Mouse (Mus musculus) midbrain, postnatal 0 days (tissue): ENCODE measurements around the gene Olfr906. TPM values are rescaled to one million over a fixed set of nuclear protein-coding genes. Genes with fewer than 3 reads are reported as not detected.

ENCODE experiments used
- ATAC-seq: fragments of 200-750 bp; cut with Nextera tagmentation; 2 replicates; pipeline ENCODE4 v1.8.0; 2017; ENCODE audit warnings: moderate number of reproducible peaks, mild to moderate bottlenecking, moderate TSS enrichment, moderate library complexity; ENCODE audit not compliant: low FRiP score
- DNase-seq: peaks from one replicate; pipeline ENCODE4 v3.0.0-alpha.2; 2015; ENCODE audit warnings: low spot score
- H3K27ac ChIP-seq: fragments of 300-500 bp; sonication (generic); 2 replicates; pipeline ENCODE4 v1.5.1; 2014; ENCODE audit warnings: low read depth, mild to moderate bottlenecking, low read length, mixed read lengths
- H3K27me3 ChIP-seq: fragments of 300-500 bp; sonication (generic); 2 replicates; pipeline ENCODE4 v1.6.1; 2014; ENCODE audit warnings: low read length, control low read depth, mixed read lengths; ENCODE audit not compliant: insufficient read depth
- H3K36me3 ChIP-seq: fragments of 300-500 bp; sonication (generic); 2 replicates; pipeline ENCODE4 v1.6.1; 2014; ENCODE audit warnings: low read length, control low read depth, mixed read lengths; ENCODE audit not compliant: insufficient read depth
- H3K4me1 ChIP-seq: fragments of 300-500 bp; sonication (generic); 2 replicates; pipeline ENCODE4 v1.6.1; 2014; ENCODE audit warnings: mild to moderate bottlenecking, control low read depth, antibody characterized with exemption, low read length, mixed read lengths; ENCODE audit not compliant: insufficient read depth
- H3K4me2 ChIP-seq: fragments of 300-500 bp; sonication (generic); 2 replicates; pipeline ENCODE4 v1.6.1; 2014; ENCODE audit warnings: low read depth, mild to moderate bottlenecking, low read length, mixed read lengths; ENCODE audit not compliant: poor library complexity, severe bottlenecking
- H3K4me3 ChIP-seq: fragments of 300-500 bp; sonication (generic); 2 replicates; pipeline ENCODE4 v1.5.1; 2014; ENCODE audit warnings: low read depth, mild to moderate bottlenecking, low read length, moderate library complexity
- H3K9ac ChIP-seq: fragments of 300-500 bp; sonication (generic); replicated peaks from 2 replicates; pipeline ENCODE4 v1.6.1; 2014; ENCODE audit warnings: mild to moderate bottlenecking, low read length, moderate library complexity, mixed read lengths; ENCODE audit not compliant: poor library complexity, severe bottlenecking
- H3K9me3 ChIP-seq: fragments of 300-500 bp; sonication (generic); 2 replicates; pipeline ENCODE4 v1.6.1; 2016; ENCODE audit warnings: low read length, control low read depth
- CTCF ChIP-seq: IDR thresholded peaks from 2 replicates; pipeline ENCODE4 v1.5.1; 2016; ENCODE audit warnings: antibody characterized with exemption, mild to moderate bottlenecking
- WGBS: fragments of 180-500 bp; shearing (Covaris S2); extraction: QIAGEN DNeasy Blood & Tissue Kit; methylation state at CpG from one replicate; pipeline ENCODE4 v1.1.7; 2014; 5-methylcytosine and 5-hydroxymethylcytosine counted together
- polyA plus RNA-seq: library from polyadenylated mRNA; unstranded; fragments of >200 nt; fragmentation: Nextera tagmentation; extraction: Ambion mirVana; gene quantifications from 2 replicates; pipeline ENCODE4 v1.2.1, GENCODE M21; 2015
- total RNA-seq: library from RNA; depleted of rRNA; stranded (reverse); fragments of >200 nt; gene quantifications from 2 replicates; pipeline ENCODE4 v1.2.3, GENCODE M21; 2014; rRNA removed

The Olfr906 gene
- total and polyA plus RNA-seq, 2 experiments from 2014 or later: not detected

DNA sequence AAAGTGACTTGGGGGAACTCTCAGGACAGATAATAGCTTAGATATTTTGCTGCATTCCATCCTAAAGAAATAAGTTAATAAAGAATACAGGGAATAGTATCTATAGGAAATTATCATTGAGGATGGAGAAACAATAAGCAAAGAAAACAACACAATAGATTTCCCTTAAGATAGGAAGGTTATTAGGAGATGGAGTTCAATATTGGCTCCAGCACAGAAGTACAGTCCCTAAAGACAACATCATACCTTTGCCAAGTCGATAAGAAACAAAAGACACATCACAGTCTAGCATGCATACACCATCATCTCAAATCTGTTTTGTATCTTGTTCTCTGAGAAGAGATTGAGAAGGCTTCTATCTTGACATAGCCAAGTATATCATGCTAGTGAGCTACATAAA is 34.4 kb downstream of the Olfr906 start, which contains the start of gene Olfr911-ps1:
Olfr911-ps1 (plus strand) TSS at position 301 of the 400 bp plus-strand sequence.
- Histone ChIP-seq H3K4me3 (no peak within 1 kb of the TSS), H3K4me2 (no peak within 1 kb of the TSS), H3K27ac (no peak within 1 kb of the TSS), H3K36me3 (no peaks in the 10 kb centered on the region), H3K27me3 (no peaks in the 10 kb centered on the region), H3K9me3 (no peaks in the 10 kb centered on the region), H3K4me1 (no peaks in the 10 kb centered on the region), H3K9ac (no peak within 1 kb of the TSS)
- TF ChIP-seq CTCF: no peak
- WGBS: 83% methylated on average over 1 of the region's 1 CpGs
- ATAC-seq: no peak
- DNase-seq: no peak

DNA sequence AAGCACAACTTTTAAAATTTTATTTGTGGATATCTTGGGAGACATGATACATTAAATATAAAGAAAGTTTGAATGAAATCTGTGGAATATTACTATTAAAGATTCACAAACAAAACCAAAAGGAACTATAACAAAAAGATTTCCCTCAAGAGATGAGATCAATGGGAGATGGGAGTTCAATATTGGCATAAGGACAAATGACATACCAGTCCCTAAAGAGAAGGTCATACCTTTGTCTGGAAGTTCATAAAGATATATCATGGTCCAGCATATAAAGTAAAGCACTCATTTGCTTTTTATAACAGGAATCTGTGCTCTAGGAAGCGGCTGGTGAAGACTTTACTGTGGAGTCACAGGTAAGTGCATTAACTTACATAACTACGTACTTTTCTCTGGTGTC is 50.7 kb downstream of the Olfr906 start, which contains the start of gene Olfr910:
Olfr910 (plus strand) TSS at position 301 of the 400 bp plus-strand sequence.
- ATAC-seq (no peak), DNase-seq (no peak)
- 87% methylated on average over 2 of the region's 2 CpGs for WGBS
- Histone ChIP-seq H3K4me3 (no peak within 1 kb of the TSS), H3K9me3 (no peaks in the 10 kb centered on the region), H3K9ac (no peak within 1 kb of the TSS), H3K4me2 (no peak within 1 kb of the TSS), H3K27me3 (no peaks in the 10 kb centered on the region), H3K4me1 (no peaks in the 10 kb centered on the region), H3K36me3 (no peaks in the 10 kb centered on the region), H3K27ac (no peak within 1 kb of the TSS)
- no peak for TF ChIP-seq CTCF

Other genes with a start within 250 kb of the Olfr906 start
- gene Olfr143, start 234.3 kb upstream of the Olfr906 start, total RNA-seq: not detected in 2 replicates
- gene Olfr143, start 234.3 kb upstream of the Olfr906 start, polyA plus RNA-seq: not detected in 2 replicates
- not detected in 2 replicates for gene Olfr895, start 219.2 kb upstream of the Olfr906 start, total RNA-seq
- gene Olfr895, start 219.2 kb upstream of the Olfr906 start, polyA plus RNA-seq: not detected in 2 replicates
- gene Olfr896-ps1, start 196.0 kb upstream of the Olfr906 start, total RNA-seq: not detected in 2 replicates
- gene Olfr896-ps1, start 196.0 kb upstream of the Olfr906 start, polyA plus RNA-seq: not detected in 2 replicates
- not detected in 2 replicates for gene Olfr25, start 158.0 kb upstream of the Olfr906 start, total RNA-seq
- gene Olfr25, start 158.0 kb upstream of the Olfr906 start, polyA plus RNA-seq: not detected in 2 replicates
- gene Olfr898, start 138.7 kb upstream of the Olfr906 start, total RNA-seq: not detected in 2 replicates
- gene Olfr898, start 138.7 kb upstream of the Olfr906 start, polyA plus RNA-seq: not detected in 2 replicates
- not detected in 2 replicates for gene Olfr250, start 120.2 kb upstream of the Olfr906 start, total RNA-seq
- gene Olfr250, start 120.2 kb upstream of the Olfr906 start, polyA plus RNA-seq: not detected in 2 replicates
- not detected in 2 replicates for gene Olfr251, start 110.0 kb upstream of the Olfr906 start, total RNA-seq
- not detected in 2 replicates for gene Olfr251, start 110.0 kb upstream of the Olfr906 start, polyA plus RNA-seq
- gene Olfr147, start 85.4 kb upstream of the Olfr906 start, total RNA-seq: not detected in 2 replicates
- not detected in 2 replicates for gene Olfr147, start 85.4 kb upstream of the Olfr906 start, polyA plus RNA-seq
- gene Olfr901, start 57.6 kb upstream of the Olfr906 start, total RNA-seq: not detected in 2 replicates
- gene Olfr901, start 57.6 kb upstream of the Olfr906 start, polyA plus RNA-seq: not detected in 2 replicates
- not detected in 2 replicates for gene Olfr902, start 39.4 kb upstream of the Olfr906 start, total RNA-seq
- gene Olfr902, start 39.4 kb upstream of the Olfr906 start, polyA plus RNA-seq: not detected in 2 replicates
- gene Olfr904, start 23.9 kb upstream of the Olfr906 start, total RNA-seq: not detected in 2 replicates
- not detected in 2 replicates for gene Olfr904, start 23.9 kb upstream of the Olfr906 start, polyA plus RNA-seq
- gene Olfr905, start 16.0 kb upstream of the Olfr906 start, total RNA-seq: not detected in 2 replicates
- not detected in 2 replicates for gene Olfr905, start 16.0 kb upstream of the Olfr906 start, polyA plus RNA-seq
- gene Olfr907, start 8.7 kb downstream of the Olfr906 start, total RNA-seq: not detected in 2 replicates
- not detected in 2 replicates for gene Olfr907, start 8.7 kb downstream of the Olfr906 start, polyA plus RNA-seq
- gene Olfr911-ps1, start 34.5 kb downstream of the Olfr906 start, total RNA-seq: not detected in 2 replicates
- gene Olfr911-ps1, start 34.5 kb downstream of the Olfr906 start, polyA plus RNA-seq: not detected in 2 replicates
- gene Olfr910, start 50.8 kb downstream of the Olfr906 start, total RNA-seq: not detected in 2 replicates
- not detected in 2 replicates for gene Olfr910, start 50.8 kb downstream of the Olfr906 start, polyA plus RNA-seq
- not detected in 2 replicates for gene Olfr912, start 93.1 kb downstream of the Olfr906 start, total RNA-seq
- gene Olfr912, start 93.1 kb downstream of the Olfr906 start, polyA plus RNA-seq: not detected in 2 replicates
- not detected in 2 replicates for gene Olfr913, start 105.7 kb downstream of the Olfr906 start, total RNA-seq
- gene Olfr913, start 105.7 kb downstream of the Olfr906 start, polyA plus RNA-seq: not detected in 2 replicates
- not detected in 2 replicates for gene Olfr914, start 118.0 kb downstream of the Olfr906 start, total RNA-seq
- not detected in 2 replicates for gene Olfr914, start 118.0 kb downstream of the Olfr906 start, polyA plus RNA-seq
- not detected in 2 replicates for gene Olfr916, start 172.8 kb downstream of the Olfr906 start, total RNA-seq
- not detected in 2 replicates for gene Olfr916, start 172.8 kb downstream of the Olfr906 start, polyA plus RNA-seq
- gene Olfr917, start 178.8 kb downstream of the Olfr906 start, total RNA-seq: not detected in 2 replicates
- not detected in 2 replicates for gene Olfr917, start 178.8 kb downstream of the Olfr906 start, polyA plus RNA-seq
- not detected in 2 replicates for gene Olfr918, start 187.5 kb downstream of the Olfr906 start, total RNA-seq
- gene Olfr918, start 187.5 kb downstream of the Olfr906 start, polyA plus RNA-seq: not detected in 2 replicates
- not detected in 2 replicates for gene Olfr919, start 216.6 kb downstream of the Olfr906 start, total RNA-seq
- not detected in 2 replicates for gene Olfr919, start 216.6 kb downstream of the Olfr906 start, polyA plus RNA-seq
- 9.9 and 11.3 TPM in 2 replicates for gene Vwa5a, start 231.2 kb downstream of the Olfr906 start, total RNA-seq
- 5.5 and 6.0 TPM in 2 replicates for gene Vwa5a, start 231.2 kb downstream of the Olfr906 start, polyA plus RNA-seq